Mouse (Mus musculus): Measurements from ENCODE around the gene Dlgap5. TPM values are rescaled to one million over a fixed set of nuclear protein-coding genes. Genes with fewer than 3 reads are reported as not detected.

Gene Dlgap5
- polyA plus RNA-seq, 1 experiment: 76.7 TPM

GRCm38 (mm10) chr14:47445331-47446095 lies 27.3 kb upstream of the Dlgap5 start:
- Histone ChIP-seq H3K27ac (ENCODE audit: control insufficient read depth, insufficient read depth, low read depth, low read length, poor library complexity) (no peak overlapping the region), H3K4me3 (replicated peaks; ENCODE audit: control insufficient read depth, low read depth, low read length) (no peak overlapping the region), H3K4me1 (ENCODE audit: control insufficient read depth, insufficient read depth, low read length) (no peaks in the 10 kb centered on the region; the same call in 1 of the 2 replicates)
- no peak for TF ChIP-seq CTCF (IDR thresholded peaks at IDR 0.05; ENCODE audit: control insufficient read depth, insufficient read depth, low read length)
- no peak for TF ChIP-seq POLR2A (IDR thresholded peaks at IDR 0.05; ENCODE audit: borderline replicate concordance, control insufficient read depth, low read depth, low read length)
- 43% methylated on average over 9 of the region's 9 CpGs for WGBS

- 31% methylated on average over 2 of the region's 2 CpGs for WGBS
- Histone ChIP-seq H3K4me3 (replicated peaks; ENCODE audit: control insufficient read depth, low read depth, low read length) (no peak overlapping the region), H3K27ac (ENCODE audit: control insufficient read depth, insufficient read depth, low read depth, low read length, poor library complexity) (no peak overlapping the region), H3K4me1 (ENCODE audit: control insufficient read depth, insufficient read depth, low read length) (no peaks in the 10 kb centered on the region; the same call in 1 of the 2 replicates)
- TF ChIP-seq CTCF (IDR thresholded peaks at IDR 0.05; ENCODE audit: control insufficient read depth, insufficient read depth, low read length): no peak
- TF ChIP-seq POLR2A (IDR thresholded peaks at IDR 0.05; ENCODE audit: borderline replicate concordance, control insufficient read depth, low read depth, low read length): no peak
Observed at GRCm38 (mm10) chr14:47444907-47445306, 26.7 kb upstream of the Dlgap5 start.

DNA sequence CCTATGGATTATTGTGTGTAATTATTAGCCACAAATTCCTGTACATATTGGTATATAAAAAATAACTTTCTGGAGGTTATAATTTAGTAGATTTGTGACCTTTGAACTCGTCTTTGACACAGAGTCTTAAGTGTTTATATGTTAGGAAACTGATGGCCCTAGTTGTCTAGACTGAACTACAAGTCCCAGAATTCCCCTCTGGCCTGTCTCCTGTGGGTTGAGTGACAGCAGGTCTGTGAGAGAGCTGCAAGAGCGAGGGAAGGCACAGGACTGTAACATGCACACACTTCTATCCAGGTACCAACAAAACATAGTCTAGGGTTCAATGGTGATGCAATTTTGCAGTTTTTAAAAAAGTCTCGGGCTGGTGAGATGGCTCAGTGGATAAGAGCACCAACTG lies 20.7 kb upstream of the Dlgap5 start:
- TF ChIP-seq CTCF (IDR thresholded peaks at IDR 0.05; ENCODE audit: control insufficient read depth, insufficient read depth, low read length): no peak
- 70% methylated on average over 3 of the region's 3 CpGs for WGBS
- Histone ChIP-seq H3K4me3 (replicated peaks; ENCODE audit: control insufficient read depth, low read depth, low read length) (no peak overlapping the region), H3K27ac (ENCODE audit: control insufficient read depth, insufficient read depth, low read depth, low read length, poor library complexity) (no peak overlapping the region), H3K4me1 (ENCODE audit: control insufficient read depth, insufficient read depth, low read length) (no peaks in the 10 kb centered on the region; the same call in 1 of the 2 replicates)

GRCm38 (mm10) chr14:47432987-47433386 lies 14.8 kb upstream of the Dlgap5 start:
- no peak overlapping the region for H3K27ac ChIP-seq (ENCODE audit: control insufficient read depth, insufficient read depth, low read depth, low read length, poor library complexity)
- H3K4me1 ChIP-seq (ENCODE audit: control insufficient read depth, insufficient read depth, low read length): no peaks in the 10 kb centered on the region
- no peak for TF ChIP-seq CTCF (IDR thresholded peaks at IDR 0.05; ENCODE audit: control insufficient read depth, insufficient read depth, low read length)
- TF ChIP-seq POLR2A (IDR thresholded peaks at IDR 0.05; ENCODE audit: borderline replicate concordance, control insufficient read depth, low read depth, low read length): no peak
- H3K4me3 ChIP-seq (replicated peaks; ENCODE audit: control insufficient read depth, low read depth, low read length): no peak overlapping the region

- Histone ChIP-seq H3K27ac (ENCODE audit: control insufficient read depth, insufficient read depth, low read depth, low read length, poor library complexity) (no peak overlapping the region), H3K4me1 (ENCODE audit: control insufficient read depth, insufficient read depth, low read length) (no peaks in the 10 kb centered on the region; the same call in 1 of the 2 replicates), H3K4me3 (replicated peaks; ENCODE audit: control insufficient read depth, low read depth, low read length) (no peak overlapping the region)
- WGBS: 72% methylated on average over 4 of the region's 4 CpGs
- TF ChIP-seq POLR2A (IDR thresholded peaks at IDR 0.05; ENCODE audit: borderline replicate concordance, control insufficient read depth, low read depth, low read length): no peak
- TF ChIP-seq CTCF (IDR thresholded peaks at IDR 0.05; ENCODE audit: control insufficient read depth, insufficient read depth, low read length): no peak
Observed at GRCm38 (mm10) chr14:47422466-47422865, 4.3 kb upstream of the Dlgap5 start.

- WGBS: 49% methylated on average over 2 of the region's 2 CpGs
- H3K4me1 ChIP-seq (ENCODE audit: control insufficient read depth, insufficient read depth, low read length): no peaks in the 10 kb centered on the region; the same call in 1 of the 2 replicates
- no peak overlapping the region for H3K27ac ChIP-seq (ENCODE audit: control insufficient read depth, insufficient read depth, low read depth, low read length, poor library complexity)
- no peak overlapping the region for H3K4me3 ChIP-seq (replicated peaks; ENCODE audit: control insufficient read depth, low read depth, low read length)
- TF ChIP-seq POLR2A (IDR thresholded peaks at IDR 0.05; ENCODE audit: borderline replicate concordance, control insufficient read depth, low read depth, low read length): no peak
- no peak for TF ChIP-seq CTCF (IDR thresholded peaks at IDR 0.05; ENCODE audit: control insufficient read depth, insufficient read depth, low read length)
Observed at GRCm38 (mm10) chr14:47421606-47422005, 3.4 kb upstream of the Dlgap5 start.

GRCm38 (mm10) chr14:47419723-47420276 lies 1.6 kb upstream of the Dlgap5 start:
- Histone ChIP-seq H3K4me3 (replicated peaks; ENCODE audit: control insufficient read depth, low read depth, low read length) (no peak overlapping the region), H3K4me1 (ENCODE audit: control insufficient read depth, insufficient read depth, low read length) (no peaks in the 10 kb centered on the region; the same call in 1 of the 2 replicates), H3K27ac (ENCODE audit: control insufficient read depth, insufficient read depth, low read depth, low read length, poor library complexity) (no peak overlapping the region)
- whole genome bisulfite sequencing: 92% methylated on average over 24 of the region's 24 CpGs
- TF ChIP-seq CTCF (IDR thresholded peaks at IDR 0.05; ENCODE audit: control insufficient read depth, insufficient read depth, low read length) (no peak), POLR2A (IDR thresholded peaks at IDR 0.05; ENCODE audit: borderline replicate concordance, control insufficient read depth, low read depth, low read length) (no peak)

DNA sequence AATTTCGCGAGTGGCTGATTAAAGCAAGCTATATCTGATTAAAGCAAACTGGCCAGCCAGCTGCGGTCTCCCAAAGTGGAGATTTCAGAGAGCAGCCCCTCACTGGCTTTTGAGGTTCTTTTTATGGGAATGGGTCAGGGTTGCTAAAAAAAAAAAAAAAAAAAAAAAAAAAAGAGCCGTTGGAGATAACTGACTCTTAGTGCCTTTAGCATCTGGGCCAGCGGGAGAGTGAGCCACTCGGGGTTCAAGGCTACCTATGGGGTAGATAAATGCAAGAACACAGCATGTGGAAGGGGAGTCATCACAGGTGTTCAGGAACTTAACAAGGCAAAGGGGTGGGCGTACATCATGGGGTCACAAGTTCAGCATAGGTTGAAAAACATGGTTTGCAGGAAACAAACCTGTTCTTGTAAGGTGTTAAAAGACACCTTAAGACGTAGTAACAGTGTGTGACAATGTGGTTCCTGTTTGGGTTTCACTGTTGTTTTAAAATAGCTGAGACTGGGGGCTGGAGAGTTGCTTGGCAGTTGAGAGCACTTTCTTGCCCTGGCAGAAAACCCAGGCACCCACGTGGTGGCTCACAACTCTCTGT lies 923 bp upstream of the Dlgap5 start:
- Histone ChIP-seq H3K4me3 (replicated peaks; ENCODE audit: control insufficient read depth, low read depth, low read length) (no peak overlapping the region), H3K4me1 (ENCODE audit: control insufficient read depth, insufficient read depth, low read length) (no peaks in the 10 kb centered on the region; the same call in 1 of the 2 replicates), H3K27ac (ENCODE audit: control insufficient read depth, insufficient read depth, low read depth, low read length, poor library complexity) (no peak overlapping the region)
- TF ChIP-seq CTCF (IDR thresholded peaks at IDR 0.05; ENCODE audit: control insufficient read depth, insufficient read depth, low read length) (no peak), POLR2A (IDR thresholded peaks at IDR 0.05; ENCODE audit: borderline replicate concordance, control insufficient read depth, low read depth, low read length) (no peak)
- 71% methylated on average over 9 of the region's 9 CpGs for WGBS

All from bone marrow, adult 2 months (tissue).